Mouse (Mus musculus) hindbrain, embryonic 15.5 days (tissue): ENCODE data around the gene Exph5. TPM values are rescaled to one million over a fixed set of nuclear protein-coding genes. Genes with fewer than 3 reads are reported as not detected.

ENCODE experiments used
- microRNA-seq: library from miRNA; unstranded; fragments of <30 nt; microRNA quantifications from one replicate; pipeline ENCODE4, GENCODE M21; 2016
- polyA plus RNA-seq: library from polyadenylated mRNA; unstranded; fragments of >200 nt; fragmentation: Nextera tagmentation; extraction: Ambion mirVana; gene quantifications from 2 replicates; pipeline ENCODE4 v1.2.1, GENCODE M21; 2015

Exph5 gene
- polyA plus RNA-seq, 1 experiment from 2014 or later, result 0.34 TPM

Small RNA genes within 50 kb of the gene (microRNA-seq; reads per million reads assigned to microRNA genes)
- gene Mir130c, result not detected

Other genes starting within 250 kb of the Exph5 start
- gene Ddx10, start 53.6 kb upstream of the Exph5 start, polyA plus RNA-seq, result 22.8 and 24.1 TPM in 2 replicates
- 6.8 and 7.9 TPM in 2 replicates for gene Kdelc2, start 82.4 kb downstream of the Exph5 start, polyA plus RNA-seq
- gene 4930550C14Rik, start 100.7 kb downstream of the Exph5 start, polyA plus RNA-seq, result 0.29 and 0.55 TPM in 2 replicates
- gene Atm, start 235.1 kb downstream of the Exph5 start, polyA plus RNA-seq, result 7.7 and 10.5 TPM in 2 replicates
- 10.8 and 10.9 TPM in 2 replicates for gene Npat, start 235.4 kb downstream of the Exph5 start, polyA plus RNA-seq